Mouse (Mus musculus) activated CD4-positive, CD25-positive, alpha-beta regulatory T cell, adult 4 months (primary cell): ENCODE results near the gene Taldo1. TPM values are rescaled to one million over a fixed set of nuclear protein-coding genes. Genes with fewer than 3 reads are reported as not detected.
"Not testable (repeated sequence)": the region's sequence is repeated elsewhere in the genome, so short reads cannot be mapped to it uniquely, and the experiment has no call there.

Source experiments
- ATAC-seq: one replicate; pipeline ENCODE4 v1.8.0; 2017
- polyA plus RNA-seq, 2 experiments: library from polyadenylated mRNA; unstranded; fragments of 100-300 nt; shearing (Covaris generic); gene quantifications; one replicate each; pipeline ENCODE4 v1.2.1; 2017

Gene Taldo1
- polyA plus RNA-seq, 2 experiments from 2014 or later = 422 to 471 TPM

GRCm38 (mm10) chr7:141440613-141441012 is 48.6 kb downstream of the Taldo1 start:
- no peak for ATAC-seq

DNA sequence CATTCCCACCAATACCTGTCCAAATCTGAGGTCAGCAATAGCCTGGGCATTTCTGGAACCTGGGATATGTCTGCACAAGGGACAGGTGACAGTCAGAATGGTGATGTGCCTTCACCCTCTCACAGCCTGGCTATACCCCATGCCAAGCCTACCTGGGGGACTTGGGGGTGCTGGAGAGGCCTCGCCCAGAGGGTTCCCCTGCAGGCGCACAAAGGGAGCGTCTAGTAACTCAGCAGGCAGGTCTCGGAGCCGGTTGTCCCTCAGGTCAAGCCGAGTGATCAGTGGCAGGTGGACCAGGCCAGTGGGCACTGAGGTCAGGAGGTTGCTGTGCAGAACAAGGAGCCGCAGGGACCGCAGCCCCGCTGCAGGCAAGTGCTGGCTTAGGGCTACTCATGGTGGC is 49.5 kb downstream of the Taldo1 start:
- no peak for ATAC-seq

DNA sequence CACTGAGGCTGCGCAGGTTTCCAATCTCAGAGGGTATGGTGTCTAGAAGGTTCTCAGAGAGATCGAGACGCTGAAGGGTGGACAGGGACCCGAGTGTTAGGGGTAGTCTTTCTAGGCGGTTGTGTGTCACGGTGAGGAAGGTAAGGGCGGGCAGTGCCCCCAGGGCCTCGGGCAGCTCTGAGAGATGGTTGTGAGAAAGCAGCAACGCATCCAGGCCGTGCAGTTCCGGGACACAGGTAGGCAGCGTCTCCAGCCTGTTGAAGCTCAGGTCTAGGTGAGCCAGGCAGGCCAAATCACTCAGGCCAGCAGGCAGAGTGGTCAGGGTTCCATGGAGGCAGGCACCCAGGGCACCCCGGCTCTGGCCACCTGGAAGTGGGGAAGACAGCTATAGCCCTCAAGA is 50.2 kb downstream of the Taldo1 start:
- no peak for ATAC-seq

GRCm38 (mm10) chr7:141443081-141443821 is 51.3 kb downstream of the Taldo1 start:
- ATAC-seq = no peak

GRCm38 (mm10) chr7:141443828-141444237 is 51.8 kb downstream of the Taldo1 start, which contains the start of gene Pidd1:
Gene Pidd1, minus strand, starts transcription at chr7:141444025.
- peak; percentile 44 for ATAC-seq

DNA sequence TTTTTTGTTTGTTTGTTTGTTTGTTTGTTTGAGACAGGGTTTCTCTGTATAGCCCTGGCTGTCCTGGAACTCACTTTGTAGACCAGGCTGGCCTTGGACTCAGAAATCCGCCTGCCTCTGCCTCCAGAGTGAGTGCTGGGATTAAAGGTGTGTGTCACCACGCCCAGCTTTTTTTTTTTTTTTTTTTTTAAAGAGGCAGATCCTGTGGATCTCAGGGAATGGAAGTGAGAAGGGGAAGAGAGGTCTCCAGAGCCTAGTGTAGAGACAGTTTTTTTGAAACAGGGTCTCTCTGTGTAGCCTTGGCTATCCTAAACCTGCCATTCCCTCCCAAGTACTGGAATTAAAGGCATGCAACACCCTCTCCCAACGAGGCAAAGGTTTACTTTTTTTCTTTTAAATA is 54.4 kb downstream of the Taldo1 start:
- ATAC-seq = not testable (repeated sequence)

DNA sequence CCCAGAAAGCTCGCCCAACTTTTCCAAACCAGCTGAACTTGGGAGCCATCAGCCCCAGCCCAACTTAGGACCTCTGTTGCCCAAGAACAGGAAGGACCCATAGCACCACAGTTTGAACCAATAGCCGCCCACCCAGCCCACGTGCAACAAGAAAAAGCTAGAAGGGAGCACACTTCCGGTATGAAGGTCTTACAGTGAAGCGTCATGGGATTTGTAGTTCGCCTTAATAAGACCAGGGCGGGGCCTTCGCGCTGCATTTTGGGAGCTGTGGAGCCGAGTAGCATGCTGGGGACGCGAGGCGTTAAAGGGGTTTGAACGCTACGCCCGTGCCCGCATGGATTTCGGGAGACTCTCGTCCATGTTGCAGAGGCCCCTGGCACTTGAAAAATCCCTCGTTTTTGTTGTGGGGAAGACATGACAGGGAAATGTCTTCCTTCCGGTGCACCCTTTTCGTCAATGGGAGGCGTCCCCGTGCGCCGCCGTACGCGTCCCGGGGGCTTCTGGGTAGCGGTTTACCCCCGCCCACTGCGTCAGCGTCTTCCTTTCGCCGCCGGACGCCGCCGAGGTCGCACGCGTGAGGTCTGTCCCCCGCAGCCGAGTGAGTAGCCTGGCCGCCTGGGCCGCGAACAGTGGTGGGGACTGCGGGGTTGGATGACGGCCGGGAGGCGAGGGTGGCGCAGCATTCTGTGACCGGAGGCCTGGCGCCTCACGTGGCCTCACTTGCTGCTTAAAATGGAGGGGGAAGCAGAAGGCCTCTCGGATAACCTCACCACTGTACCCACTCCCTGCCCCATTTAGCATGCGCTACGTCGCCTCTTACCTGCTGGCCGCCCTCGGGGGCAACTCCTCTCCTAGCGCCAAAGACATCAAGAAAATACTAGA is 55.4 kb downstream of the Taldo1 start, which contains the start of gene Rplp2:
Rplp2 (plus strand) TSS at position 261 of the 882 bp plus-strand sequence.
- ATAC-seq = peak; percentile 87

DNA sequence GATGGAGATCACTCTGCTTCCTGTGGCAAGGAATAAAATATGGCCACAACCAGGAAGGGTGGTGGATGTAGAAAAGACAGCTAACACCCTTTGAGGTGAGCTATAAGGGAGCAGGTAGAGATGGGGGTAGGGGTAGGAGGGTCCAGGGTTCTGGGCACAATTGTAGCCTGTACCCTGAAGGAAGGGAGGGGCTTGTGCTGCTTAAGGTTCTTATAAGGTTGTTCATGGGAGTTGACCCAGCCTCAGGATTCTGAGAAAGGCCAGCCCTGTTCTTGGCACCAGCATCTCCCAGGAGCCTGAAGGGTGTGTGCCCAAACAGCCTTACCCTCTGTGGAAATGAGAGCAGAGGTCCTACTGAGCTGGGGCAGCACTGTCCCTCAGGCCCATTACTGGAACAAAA is 59.9 kb downstream of the Taldo1 start:
- ATAC-seq = no peak

Other genes starting within 250 kb of the Taldo1 start
- gene Rnh1, start 219.3 kb upstream of the Taldo1 start, polyA plus RNA-seq = 100 to 1,000 TPM; 117 to 127 TPM
- gene Hras, start 198.2 kb upstream of the Taldo1 start, polyA plus RNA-seq = 1 to 10 TPM; 1.7 to 4.7 TPM
- 1 to 10 TPM; 1.4 to 1.9 TPM for gene Lrrc56, start 198.0 kb upstream of the Taldo1 start, polyA plus RNA-seq
- 1 to 10 TPM; 5.6 to 5.9 TPM for gene Lmntd2, start 178.1 kb upstream of the Taldo1 start, polyA plus RNA-seq
- gene Rassf7, start 176.3 kb upstream of the Taldo1 start, polyA plus RNA-seq = 10 to 100 TPM in 1 of 2 experiments, 1 to 10 TPM in 1; 8.3 to 14.2 TPM
- gene Phrf1, start 163.4 kb upstream of the Taldo1 start, polyA plus RNA-seq = 10 to 100 TPM; 51.4 to 60.8 TPM
- 100 to 1,000 TPM in 1 of 2 experiments, 10 to 100 TPM in 1; 92.0 to 108 TPM for gene Irf7, start 125.7 kb upstream of the Taldo1 start, polyA plus RNA-seq
- not detected for gene Cdhr5, start 115.4 kb upstream of the Taldo1 start, polyA plus RNA-seq
- not detected for gene Sct, start 113.1 kb upstream of the Taldo1 start, polyA plus RNA-seq
- gene Drd4, start 100.2 kb upstream of the Taldo1 start, polyA plus RNA-seq = not detected
- gene Deaf1, start 64.5 kb upstream of the Taldo1 start, polyA plus RNA-seq = 10 to 100 TPM; 17.1 to 22.5 TPM
- 10 to 100 TPM; 30.4 to 31.2 TPM for gene Tmem80, start 64.5 kb upstream of the Taldo1 start, polyA plus RNA-seq
- gene Eps8l2, start 53.3 kb upstream of the Taldo1 start, polyA plus RNA-seq = not detected
- 10 to 100 TPM; 82.1 to 97.0 TPM for gene Gatd1, start 21.9 kb downstream of the Taldo1 start, polyA plus RNA-seq
- gene Cend1, start 37.3 kb downstream of the Taldo1 start, polyA plus RNA-seq = not detected
- 10 to 100 TPM; 26.8 to 51.1 TPM for gene Slc25a22, start 45.7 kb downstream of the Taldo1 start, polyA plus RNA-seq
- gene Pidd1, start 51.8 kb downstream of the Taldo1 start, polyA plus RNA-seq = 10 to 100 TPM in 1 of 2 experiments, 1 to 10 TPM in 1; 5.3 to 12.7 TPM
- gene Rplp2, start 55.2 kb downstream of the Taldo1 start, polyA plus RNA-seq = 1,000 to 10,000 TPM; 3,324 to 3,604 TPM
- gene Pnpla2, start 63.0 kb downstream of the Taldo1 start, polyA plus RNA-seq = 10 to 100 TPM; 58.2 to 70.2 TPM
- not detected for gene Cracr2b, start 68.9 kb downstream of the Taldo1 start, polyA plus RNA-seq
- 1 to 10 TPM; 8.3 to 8.7 TPM for gene Cd151, start 75.2 kb downstream of the Taldo1 start, polyA plus RNA-seq
- 10 to 100 TPM; 22.3 to 22.6 TPM for gene Polr2l, start 82.9 kb downstream of the Taldo1 start, polyA plus RNA-seq
- 1 to 10 TPM; 1.5 to 2.7 TPM for gene Tspan4, start 83.0 kb downstream of the Taldo1 start, polyA plus RNA-seq
- gene Chid1, start 147.7 kb downstream of the Taldo1 start, polyA plus RNA-seq = 10 to 100 TPM; 14.2 to 14.4 TPM
- gene Ap2a2, start 170.0 kb downstream of the Taldo1 start, polyA plus RNA-seq = 10 to 100 TPM; 13.4 to 15.5 TPM